Mouse (Mus musculus) heart, embryonic 13.5 days (tissue): Measurements from ENCODE around the gene Dip2b. TPM values are rescaled to one million over a fixed set of nuclear protein-coding genes. Genes with fewer than 3 reads are reported as not detected.
A peak's percentile ranks its signal among the peaks of the same experiment; 100 is the strongest.

Experiments
- ATAC-seq: fragments of 200-750 bp; cut with Nextera tagmentation; 2 replicates; pipeline ENCODE4 v1.8.0; 2017; ENCODE audit warnings: moderate TSS enrichment; ENCODE audit not compliant: insufficient number of reproducible peaks, low FRiP score, low TSS enrichment; ENCODE audit errors: extremely low read depth
- H3K27ac ChIP-seq: fragments of 300-500 bp; sonication (generic); replicated peaks from 2 replicates; pipeline ENCODE4 v1.5.1; 2015; ENCODE audit warnings: moderate library complexity, mild to moderate bottlenecking, inconsistent platforms
- H3K27me3 ChIP-seq: fragments of 300-500 bp; sonication (generic); replicated peaks from 2 replicates; pipeline ENCODE4 v1.6.1; 2015; ENCODE audit warnings: mild to moderate bottlenecking, inconsistent platforms
- H3K36me3 ChIP-seq: fragments of 300-500 bp; sonication (generic); 2 replicates; pipeline ENCODE4 v1.6.1; 2015; ENCODE audit warnings: mild to moderate bottlenecking, inconsistent platforms
- H3K4me1 ChIP-seq: fragments of 300-500 bp; sonication (generic); 2 replicates; pipeline ENCODE4 v1.6.1; 2015; ENCODE audit warnings: inconsistent platforms
- H3K4me2 ChIP-seq: fragments of 300-500 bp; sonication (generic); 2 replicates; pipeline ENCODE4 v1.6.1; 2015; ENCODE audit warnings: inconsistent platforms, mild to moderate bottlenecking, moderate library complexity
- H3K4me3 ChIP-seq: fragments of 300-500 bp; sonication (generic); 2 replicates; pipeline ENCODE4 v1.5.1; 2015; ENCODE audit warnings: moderate library complexity, mild to moderate bottlenecking, inconsistent platforms
- H3K9ac ChIP-seq: fragments of 300-500 bp; sonication (generic); 2 replicates; pipeline ENCODE4 v1.6.1; 2015; ENCODE audit warnings: inconsistent platforms, mild to moderate bottlenecking, moderate library complexity
- H3K9me3 ChIP-seq: fragments of 300-500 bp; sonication (generic); 2 replicates; pipeline ENCODE4 v1.6.1; 2016; ENCODE audit warnings: inconsistent platforms
- WGBS: fragments of 180-500 bp; shearing (Covaris S2); methylation state at CpG from one replicate; pipeline ENCODE4 v1.1.7; 2015; ENCODE audit warnings: mixed read lengths; 5-methylcytosine and 5-hydroxymethylcytosine counted together
- polyA plus RNA-seq: library from polyadenylated mRNA; unstranded; fragments of >200 nt; fragmentation: Nextera tagmentation; extraction: Ambion mirVana; gene quantifications from 2 replicates; pipeline ENCODE4 v1.2.1, GENCODE M21; 2015

Gene Dip2b
- polyA plus RNA-seq, 1 experiment from 2014 or later: 11.3 TPM

DNA sequence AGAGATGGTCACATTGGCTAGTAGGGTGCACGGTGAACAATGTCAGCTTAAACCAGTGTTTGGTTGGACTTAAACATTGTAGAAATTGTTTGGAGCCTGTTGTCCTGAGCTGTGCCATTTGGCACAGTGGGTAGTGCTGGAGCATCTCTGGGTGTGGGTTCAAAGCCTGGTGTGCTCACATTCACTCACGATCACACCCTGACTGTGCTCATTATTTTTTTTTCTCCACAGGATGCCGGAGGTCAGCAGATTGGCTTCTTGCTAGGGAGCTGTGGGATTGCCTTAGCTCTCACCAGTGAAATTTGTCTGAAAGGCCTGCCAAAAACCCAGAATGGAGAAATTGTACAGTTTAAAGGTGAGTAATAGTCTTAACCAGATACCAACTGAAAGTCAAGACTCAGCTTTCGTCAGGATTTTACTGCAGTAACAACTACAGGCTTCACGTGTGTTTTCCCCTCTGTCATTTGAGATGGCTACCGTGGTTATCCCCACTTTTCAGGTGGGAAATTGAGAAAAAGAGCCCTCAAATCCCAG is 123.3 kb downstream of the Dip2b start:
- 80% methylated on average over 6 of the region's 6 CpGs for WGBS
- H3K27ac ChIP-seq: no peak overlapping the region
- H3K4me2 ChIP-seq: no peak overlapping the region
- peaks cover 27% of the 10 kb centered on the region for H3K4me1 ChIP-seq
- H3K9ac ChIP-seq: no peak overlapping the region
- H3K9me3 ChIP-seq: no peaks in the 10 kb centered on the region
- peaks cover 68% of the 10 kb centered on the region for H3K36me3 ChIP-seq
- H3K27me3 ChIP-seq: no peaks in the 10 kb centered on the region
- no peak for ATAC-seq
- H3K4me3 ChIP-seq: no peak overlapping the region

DNA sequence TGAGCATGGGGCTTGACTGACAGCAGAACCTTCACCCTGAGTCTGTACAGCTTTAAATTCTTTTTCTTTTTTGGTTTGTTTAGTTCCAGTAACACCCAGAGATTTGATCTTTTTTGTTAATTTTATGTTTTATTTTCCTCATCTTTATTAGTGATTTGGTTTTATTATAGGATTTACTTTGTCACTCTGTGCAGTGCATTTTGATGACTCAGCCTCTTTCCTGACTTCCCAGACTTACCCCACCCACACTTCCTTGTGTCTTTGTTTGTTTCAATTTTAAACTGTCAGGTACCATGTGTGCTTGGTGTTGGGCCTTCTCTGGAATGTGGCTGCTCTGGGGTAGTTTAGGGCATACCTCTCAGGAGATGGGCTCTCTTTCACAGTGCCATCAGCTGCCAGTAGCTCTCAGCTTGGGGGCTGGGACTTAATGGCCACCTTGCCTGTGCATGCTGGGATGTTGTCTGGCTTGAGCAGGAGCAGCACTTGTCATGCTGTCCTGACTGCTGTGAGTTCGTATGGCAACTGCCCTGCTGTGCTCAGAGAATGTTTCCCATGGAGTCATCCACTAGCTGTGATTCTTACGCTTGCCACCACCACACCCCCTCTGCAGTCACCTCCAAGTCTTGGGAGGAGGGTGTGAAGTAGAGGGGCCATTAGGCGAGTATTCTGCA is 125.1 kb downstream of the Dip2b start:
- no peak for ATAC-seq
- peaks cover 76% of the 10 kb centered on the region for H3K36me3 ChIP-seq
- peaks cover 21% of the 10 kb centered on the region for H3K4me1 ChIP-seq
- H3K9ac ChIP-seq: no peak overlapping the region
- H3K4me3 ChIP-seq: no peak overlapping the region
- no peaks in the 10 kb centered on the region for H3K27me3 ChIP-seq
- WGBS: 68% methylated on average over 3 of the region's 3 CpGs
- no peak overlapping the region for H3K27ac ChIP-seq
- H3K9me3 ChIP-seq: no peaks in the 10 kb centered on the region
- no peak overlapping the region for H3K4me2 ChIP-seq

DNA sequence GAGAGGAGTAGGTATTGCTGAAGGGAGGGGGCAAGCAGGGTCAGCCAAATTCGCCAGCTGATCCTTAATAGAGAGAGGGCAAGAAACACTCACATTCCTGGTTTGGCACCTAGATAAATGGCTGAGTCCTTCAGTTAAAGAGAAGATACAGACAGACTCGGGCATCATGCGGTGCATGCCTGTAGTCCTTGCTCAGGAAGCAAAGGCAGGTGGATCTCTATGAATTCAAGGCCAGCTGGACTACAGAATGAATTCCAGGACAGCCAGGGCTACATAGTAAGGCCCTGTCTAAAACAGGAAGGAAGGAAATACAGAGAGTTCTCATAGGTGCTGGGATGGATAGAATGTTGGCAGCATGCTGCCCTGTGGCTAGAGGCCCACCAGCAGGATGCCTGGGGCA is 128.0 kb downstream of the Dip2b start:
- Histone ChIP-seq H3K9me3 (no peaks in the 10 kb centered on the region), H3K27me3 (no peaks in the 10 kb centered on the region), H3K36me3 (peaks cover 82% of the 10 kb centered on the region), H3K9ac (no peak overlapping the region), H3K4me3 (no peak overlapping the region), H3K27ac (peak overlapping the region; percentile 17; the same call in 1 of the 2 replicates), H3K4me1 (peaks cover 11% of the 10 kb centered on the region), H3K4me2 (no peak overlapping the region)
- ATAC-seq: no peak
- WGBS: 74% methylated on average over 3 of the region's 3 CpGs

DNA sequence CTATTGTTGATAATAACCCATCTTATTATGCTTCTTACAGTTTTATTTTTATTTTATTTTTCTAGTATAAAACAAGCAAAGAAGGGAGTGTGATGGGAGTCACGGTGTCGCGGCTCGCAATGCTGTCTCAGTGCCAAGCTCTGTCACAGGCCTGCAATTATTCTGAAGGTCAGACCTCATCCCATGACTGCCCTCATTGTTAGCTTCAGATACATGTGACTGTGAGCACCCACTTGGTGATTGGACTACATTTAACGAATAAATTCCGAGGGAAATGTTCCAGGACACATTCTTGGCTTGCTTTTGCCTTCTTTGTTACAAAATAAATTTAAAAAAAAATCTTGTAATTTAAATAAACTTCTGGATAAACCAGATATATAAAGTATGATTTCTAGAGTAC is 129.3 kb downstream of the Dip2b start:
- 79% methylated on average over 6 of the region's 6 CpGs for WGBS
- H3K9me3 ChIP-seq: no peaks in the 10 kb centered on the region
- H3K4me2 ChIP-seq: no peak overlapping the region
- no peak overlapping the region for H3K4me3 ChIP-seq
- H3K27ac ChIP-seq: peak overlapping the region; percentile 51
- H3K9ac ChIP-seq: no peak overlapping the region
- H3K36me3 ChIP-seq: peaks cover 82% of the 10 kb centered on the region
- H3K27me3 ChIP-seq: no peaks in the 10 kb centered on the region
- peaks cover 11% of the 10 kb centered on the region for H3K4me1 ChIP-seq
- ATAC-seq: no peak

DNA sequence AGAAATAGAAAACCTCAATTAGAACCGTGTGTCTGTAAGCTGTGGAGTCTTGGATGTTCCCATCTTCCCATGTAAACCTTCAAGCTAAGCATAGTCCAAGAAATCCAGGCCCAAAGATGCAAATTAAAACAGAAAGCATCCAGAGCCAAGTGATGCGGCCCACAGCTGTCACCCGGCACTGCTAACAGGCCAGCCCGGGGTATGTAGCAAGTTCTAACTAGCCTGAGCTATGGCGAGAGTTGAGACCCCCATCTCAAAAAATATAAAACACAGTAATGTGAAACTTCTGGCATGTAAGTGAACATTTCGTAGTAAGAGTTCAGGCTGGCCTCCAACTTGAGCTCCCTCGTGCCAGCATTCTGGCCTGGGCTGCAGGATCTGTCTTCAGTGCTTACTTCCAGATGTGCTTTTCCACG is 129.7 kb downstream of the Dip2b start:
- no peak overlapping the region for H3K9ac ChIP-seq
- peak overlapping the region; percentile 44 for H3K27ac ChIP-seq
- peaks cover 82% of the 10 kb centered on the region for H3K36me3 ChIP-seq
- H3K4me3 ChIP-seq: no peak overlapping the region
- H3K9me3 ChIP-seq: no peaks in the 10 kb centered on the region
- H3K27me3 ChIP-seq: no peaks in the 10 kb centered on the region
- 85% methylated on average over 8 of the region's 8 CpGs for WGBS
- H3K4me2 ChIP-seq: no peak overlapping the region
- no peak for ATAC-seq
- H3K4me1 ChIP-seq: peaks cover 11% of the 10 kb centered on the region

DNA sequence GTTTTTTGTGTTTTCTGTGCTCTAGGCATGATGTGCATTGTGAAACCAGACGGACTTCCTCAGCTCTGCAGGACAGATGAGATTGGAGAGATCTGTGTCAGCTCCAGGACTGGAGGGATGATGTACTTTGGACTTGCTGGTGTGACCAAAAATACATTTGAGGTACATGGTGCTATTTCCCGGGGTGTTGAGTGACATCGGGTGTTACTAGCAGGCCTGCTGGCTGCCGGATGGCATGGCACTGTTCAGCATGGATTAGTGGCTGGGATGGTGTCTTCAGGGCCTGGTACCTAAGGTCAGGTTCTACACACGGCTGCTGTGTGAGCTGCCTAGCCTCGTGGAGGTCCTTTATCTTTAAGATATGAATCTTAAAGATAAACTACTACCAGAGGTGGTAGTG is 136.7 kb downstream of the Dip2b start:
- WGBS: 45% methylated on average over 6 of the region's 6 CpGs
- no peaks in the 10 kb centered on the region for H3K9me3 ChIP-seq
- peaks cover 87% of the 10 kb centered on the region for H3K36me3 ChIP-seq
- no peak overlapping the region for H3K4me2 ChIP-seq
- no peaks in the 10 kb centered on the region for H3K27me3 ChIP-seq
- H3K9ac ChIP-seq: peak overlapping the region; percentile 25; the same call in 1 of the 2 replicates
- H3K27ac ChIP-seq: peak overlapping the region; percentile 38; the same call in 1 of the 2 replicates
- H3K4me3 ChIP-seq: no peak overlapping the region
- no peak for ATAC-seq
- peaks cover 19% of the 10 kb centered on the region for H3K4me1 ChIP-seq

DNA sequence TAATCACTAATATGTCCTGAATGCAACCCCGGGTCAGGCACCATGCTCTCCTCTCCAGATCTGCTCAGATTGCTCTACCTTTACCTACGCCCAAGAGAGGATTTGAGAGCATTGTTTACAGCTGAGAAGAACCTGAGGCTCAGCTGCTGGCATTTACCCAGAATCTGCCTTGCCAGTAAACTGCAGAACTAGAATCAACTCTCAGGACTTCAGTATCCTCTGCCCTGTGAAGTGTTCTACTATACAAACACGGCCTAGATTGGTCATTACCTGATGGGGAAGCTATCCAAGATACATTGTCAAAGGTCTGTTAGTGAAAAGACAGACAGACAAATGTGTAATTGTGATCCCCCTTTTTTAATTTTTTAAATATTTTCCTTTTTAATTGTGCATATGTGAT is 138.7 kb downstream of the Dip2b start:
- no peak for ATAC-seq
- H3K27ac ChIP-seq: no peak overlapping the region
- H3K36me3 ChIP-seq: peaks cover 87% of the 10 kb centered on the region
- 85% methylated on average over 3 of the region's 3 CpGs for WGBS
- H3K27me3 ChIP-seq: no peaks in the 10 kb centered on the region
- H3K4me1 ChIP-seq: peaks cover 19% of the 10 kb centered on the region
- H3K4me3 ChIP-seq: no peak overlapping the region
- H3K4me2 ChIP-seq: no peak overlapping the region
- no peak overlapping the region for H3K9ac ChIP-seq
- H3K9me3 ChIP-seq: no peaks in the 10 kb centered on the region

DNA sequence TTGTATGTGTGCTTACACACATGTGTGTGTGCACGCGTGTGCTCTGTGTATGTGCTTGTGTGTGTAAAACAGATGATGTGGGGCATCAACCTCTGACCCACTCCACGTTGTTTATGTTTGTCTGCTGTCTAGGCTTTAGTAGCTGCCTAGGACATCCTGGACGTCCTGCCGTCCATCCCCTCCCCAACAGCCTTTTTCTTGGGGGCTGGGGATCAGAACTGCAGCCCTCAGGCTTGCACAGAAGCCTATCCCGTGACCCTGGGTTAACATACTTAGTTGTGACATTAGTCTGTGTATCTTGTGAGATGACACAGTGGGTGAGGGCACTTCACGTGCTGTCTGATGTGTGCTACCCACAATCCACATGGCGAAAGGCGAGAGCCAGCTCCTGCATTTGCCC is 139.1 kb downstream of the Dip2b start:
- 79% methylated on average over 9 of the region's 9 CpGs for WGBS
- peaks cover 87% of the 10 kb centered on the region for H3K36me3 ChIP-seq
- no peaks in the 10 kb centered on the region for H3K27me3 ChIP-seq
- no peak overlapping the region for H3K9ac ChIP-seq
- no peak for ATAC-seq
- H3K4me1 ChIP-seq: peaks cover 19% of the 10 kb centered on the region
- no peak overlapping the region for H3K4me3 ChIP-seq
- no peak overlapping the region for H3K27ac ChIP-seq
- no peaks in the 10 kb centered on the region for H3K9me3 ChIP-seq
- H3K4me2 ChIP-seq: no peak overlapping the region

DNA sequence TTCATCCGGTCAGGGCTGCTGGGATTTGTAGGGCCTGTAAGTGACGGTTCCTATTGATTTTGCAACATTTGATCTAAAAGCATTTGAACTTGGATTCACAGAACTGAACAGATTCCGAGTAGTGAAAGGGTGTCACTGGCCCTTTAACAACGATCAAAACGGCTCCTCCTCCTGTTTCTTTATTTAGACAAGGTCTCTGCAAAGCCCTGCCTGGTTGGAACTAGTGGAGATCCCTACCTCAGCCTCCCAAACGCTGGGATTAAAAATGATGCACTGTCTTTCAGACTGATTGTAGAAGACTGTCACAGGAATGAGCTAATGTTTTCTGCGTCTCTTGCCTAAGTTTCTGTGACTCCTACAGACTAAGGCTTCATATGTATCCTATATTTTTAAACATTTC is 140.0 kb downstream of the Dip2b start:
- Histone ChIP-seq H3K9ac (no peak overlapping the region; the same call in 1 of the 2 replicates), H3K9me3 (no peaks in the 10 kb centered on the region), H3K4me1 (peaks cover 19% of the 10 kb centered on the region), H3K36me3 (peaks cover 87% of the 10 kb centered on the region), H3K27ac (peak overlapping the region; percentile 41; the same call in 1 of the 2 replicates), H3K4me3 (no peak overlapping the region), H3K4me2 (0 out of 2 replicates have a peak overlapping the region, but pooled peaks have one; percentile 8), H3K27me3 (no peaks in the 10 kb centered on the region)
- no peak for ATAC-seq
- 47% methylated on average over 7 of the region's 7 CpGs for WGBS

DNA sequence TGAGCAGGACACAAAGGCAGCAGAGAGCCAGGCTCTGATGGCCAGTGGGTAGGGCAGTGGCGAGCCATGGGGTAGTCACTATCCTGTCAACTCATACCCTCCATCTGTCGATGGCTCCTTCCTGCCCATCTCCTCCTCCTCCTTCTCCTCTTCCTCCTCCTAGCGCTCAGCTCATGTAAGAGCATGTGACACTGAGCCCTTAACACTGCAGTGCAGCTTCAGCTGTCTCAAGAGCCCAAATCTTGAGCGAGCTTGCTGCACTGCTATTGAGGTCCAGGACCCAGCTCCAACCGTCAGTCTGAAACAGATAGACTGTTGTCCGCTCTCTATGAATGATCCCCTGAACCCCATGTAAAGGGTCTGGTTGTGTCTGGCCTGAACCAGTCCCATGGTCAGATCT is 141.2 kb downstream of the Dip2b start:
- H3K27me3 ChIP-seq: no peaks in the 10 kb centered on the region
- peaks cover 87% of the 10 kb centered on the region for H3K36me3 ChIP-seq
- no peak for ATAC-seq
- H3K4me1 ChIP-seq: peaks cover 18% of the 10 kb centered on the region
- 83% methylated on average over 6 of the region's 6 CpGs for WGBS
- no peak overlapping the region for H3K4me3 ChIP-seq
- no peak overlapping the region for H3K4me2 ChIP-seq
- no peak overlapping the region for H3K9ac ChIP-seq
- no peaks in the 10 kb centered on the region for H3K9me3 ChIP-seq
- no peak overlapping the region for H3K27ac ChIP-seq

DNA sequence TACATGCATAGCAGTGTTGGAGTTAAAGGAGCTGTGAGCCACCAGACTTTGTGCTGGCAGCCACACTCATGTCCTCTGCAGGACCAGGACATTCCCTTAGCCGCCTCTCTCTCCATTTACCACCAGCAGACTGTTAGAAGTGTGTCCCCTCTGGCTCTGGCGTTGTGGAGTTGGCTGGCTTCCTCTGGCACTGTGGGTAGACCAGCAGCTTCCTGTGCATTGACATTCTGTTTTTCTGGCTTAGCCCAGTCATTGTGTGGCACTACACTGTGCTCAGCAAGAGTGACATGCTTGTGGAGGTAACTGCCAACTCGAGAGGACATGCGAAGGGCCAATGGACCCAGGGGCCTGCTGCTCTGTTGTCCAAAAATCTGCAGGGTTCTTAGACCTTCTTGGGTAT is 141.8 kb downstream of the Dip2b start:
- WGBS: 84% methylated on average over 4 of the region's 4 CpGs

DNA sequence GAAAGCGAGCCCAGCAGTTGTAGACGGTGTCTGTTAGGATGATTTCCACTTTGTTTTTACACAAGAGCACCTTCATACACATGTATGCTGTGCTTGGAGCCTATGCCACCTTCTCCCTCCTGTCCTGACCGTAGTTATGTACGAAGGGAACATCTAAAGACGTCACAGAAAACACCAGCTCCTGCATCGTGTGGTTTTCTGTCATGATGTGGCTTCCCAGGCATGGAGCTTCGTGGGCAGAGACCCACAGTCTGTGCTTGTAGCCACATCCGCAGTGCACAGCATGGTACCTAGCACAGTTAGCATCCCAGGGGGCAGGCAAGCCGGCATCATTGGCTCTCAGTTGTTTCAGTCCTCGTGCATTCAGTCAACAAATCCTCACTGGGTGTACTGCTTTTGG is 143.4 kb downstream of the Dip2b start:
- peaks cover 92% of the 10 kb centered on the region for H3K36me3 ChIP-seq
- H3K4me3 ChIP-seq: no peak overlapping the region
- no peaks in the 10 kb centered on the region for H3K27me3 ChIP-seq
- no peak for ATAC-seq
- H3K9ac ChIP-seq: no peak overlapping the region
- H3K9me3 ChIP-seq: no peaks in the 10 kb centered on the region
- peaks cover 17% of the 10 kb centered on the region for H3K4me1 ChIP-seq
- H3K27ac ChIP-seq: no peak overlapping the region
- WGBS: 72% methylated on average over 10 of the region's 10 CpGs
- no peak overlapping the region for H3K4me2 ChIP-seq

More for the DNA sequence above, 141.8 kb downstream of the Dip2b start:
- H3K9me3 ChIP-seq: no peaks in the 10 kb centered on the region
- H3K9ac ChIP-seq: no peak overlapping the region
- H3K27ac ChIP-seq: no peak overlapping the region
- H3K36me3 ChIP-seq: peaks cover 87% of the 10 kb centered on the region
- no peak overlapping the region for H3K4me3 ChIP-seq
- no peaks in the 10 kb centered on the region for H3K27me3 ChIP-seq
- ATAC-seq: no peak
- peaks cover 12% of the 10 kb centered on the region for H3K4me1 ChIP-seq
- no peak overlapping the region for H3K4me2 ChIP-seq
